Comparison of ENCODE assay signal across 21 mouse cellular contexts in the genomic region with DNA sequence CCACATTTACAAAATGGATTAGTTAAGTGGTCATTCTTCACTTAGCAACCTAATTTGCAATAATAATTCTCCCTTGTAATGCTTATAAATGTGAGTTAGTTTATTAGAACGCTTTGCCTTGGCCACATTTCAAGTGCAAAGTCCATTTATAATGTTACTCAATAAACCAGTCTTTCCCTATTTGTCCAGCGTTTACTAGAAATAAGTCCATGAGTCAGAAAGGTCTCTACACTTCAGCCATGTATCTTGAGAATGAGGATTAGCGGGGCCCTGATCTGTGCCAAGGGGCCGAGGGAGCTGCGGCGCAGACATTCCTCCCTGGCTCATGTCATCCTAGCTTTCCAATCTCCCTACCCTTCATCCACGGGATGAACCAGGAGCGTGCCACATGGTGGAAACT.
A peak's percentile ranks its signal among the peaks of the same experiment; 100 is the strongest.
DNase-seq lines count a peak whose midpoint lies in the region; ATAC-seq and TF ChIP-seq lines count a peak whose summit lies in the region.
"Had no signal": no experiment of that assay in that cellular context is flagged by ENCODE, and none has a peak within 500 bp of the region (broad histone marks: within the 10 kb centered on the region; RNA-seq: fewer than 3 reads in every experiment).

No protein-coding gene starts in this region.

- H3K9ac ChIP-seq in stomach, embryonic 14.5 days (replicated peaks; ENCODE audit: low read depth, low read length): no peak overlapping the region
- H3K9ac ChIP-seq: heart, embryonic 12.5 days; hindbrain, embryonic 15.5 days; neural tube, embryonic 12.5 days had no signal

- H3K4me1 ChIP-seq in stomach, embryonic 14.5 days (ENCODE audit: control insufficient read depth, insufficient read depth, low read length): peaks cover 11% of the 10 kb centered on the region; the same call in 1 of the 2 replicates

- no peak for TF ChIP-seq CTCF in layer of hippocampus, adult 2 months (conservative IDR thresholded peaks at IDR 0.05)

- no peak overlapping the region for H3K4me2 ChIP-seq in stomach, embryonic 14.5 days (replicated peaks; ENCODE audit: low read depth, low read length)
- H3K4me2 ChIP-seq: heart, embryonic 12.5 days; hindbrain, embryonic 15.5 days; neural tube, embryonic 12.5 days had no signal

- H3K36me3 ChIP-seq in stomach, embryonic 14.5 days (ENCODE audit: control insufficient read depth, insufficient read depth, low read length): no peaks in the 10 kb centered on the region
- H3K36me3 ChIP-seq: heart, embryonic 12.5 days; hindbrain, embryonic 15.5 days; midbrain, embryonic 10.5 days; neural tube, embryonic 12.5 days had no signal

- DNase-seq in layer of hippocampus, adult 2 months (ENCODE audit: low spot score in 2 of 2): no peak
- DNase-seq in layer of hippocampus, adult 18-20 months (ENCODE audit: low spot score in 2 of 2): no peak
- peak; percentile 45 for DNase-seq in Muller cell, postnatal 12 days (ENCODE audit: inconsistent ontology term)
- DNase-seq in NIH3T3 (ENCODE audit: low read depth): peak; percentile 62
- no peak for DNase-seq in ovary, postnatal 10 days (ENCODE audit: low spot score)
- no peak for DNase-seq in embryo, embryonic 10.5 days (ENCODE audit: low spot score)
- DNase-seq: adrenal gland, postnatal 14 days; cerebellum, adult 9-11 months; embryo, embryonic 11 days; gastrocnemius, postnatal 36 days; heart, postnatal 36 days; right cerebral cortex, adult 18-20 months; thymus, adult 18-20 months had no signal

- no peak overlapping the region for H3K4me3 ChIP-seq in layer of hippocampus, adult 2 months
- no peak overlapping the region for H3K4me3 ChIP-seq in stomach, embryonic 14.5 days (ENCODE audit: low read depth, low read length)
- H3K4me3 ChIP-seq: heart, embryonic 12.5 days; hindbrain, embryonic 15.5 days; midbrain, embryonic 10.5 days; neural tube, embryonic 12.5 days had no signal

- peak overlapping the region; percentile 91; the same call in 1 of the 2 replicates for H3K27ac ChIP-seq in layer of hippocampus, adult 2 months
- peak overlapping the region; percentile 70; the same call in 1 of the 2 replicates for H3K27ac ChIP-seq in stomach, embryonic 14.5 days (ENCODE audit: low read length)
- H3K27ac ChIP-seq: hindbrain, embryonic 15.5 days; macrophage; neural tube, embryonic 12.5 days had no signal

- WGBS in stomach, embryonic 14.5 days: 29% methylated on average over 8 of the region's 8 CpGs

- H3K9me3 ChIP-seq in stomach, embryonic 14.5 days (ENCODE audit: control insufficient read depth, low read depth, low read length): 0 out of 2 replicates have a peak, but pooled peaks cover 5% of the 10 kb centered on the region
- H3K9me3 ChIP-seq: heart, embryonic 12.5 days; hindbrain, embryonic 15.5 days; midbrain, embryonic 10.5 days; neural tube, embryonic 12.5 days had no signal

- H3K27me3 ChIP-seq in stomach, embryonic 14.5 days (ENCODE audit: control insufficient read depth, insufficient read depth, low read length): no peaks in the 10 kb centered on the region
- H3K27me3 ChIP-seq: heart, embryonic 12.5 days; hindbrain, embryonic 15.5 days; neural tube, embryonic 12.5 days had no signal

- ATAC-seq in stomach, embryonic 14.5 days (ENCODE audit: insufficient number of reproducible peaks, insufficient read depth, low FRiP score, low read depth): peak; percentile 76
- ATAC-seq: activated CD4-positive, CD25-positive, alpha-beta regulatory T cell, adult 4 months; forebrain, embryonic 16.5 days had no signal

Comparison
In these comparisons a context has a peak if more than half of its experiments do, and no peak if none do; other contexts are left out.
1. DNase-seq: peak in Muller cell, postnatal 12 days (single experiment) and NIH3T3 (single experiment); none in layer of hippocampus, adult 2 months (0 of 2), layer of hippocampus, adult 18-20 months (0 of 2), ovary, postnatal 10 days (single experiment) and embryo, embryonic 10.5 days (single experiment).